Mouse (Mus musculus) G1E (cell line): ENCODE data around the gene Prkcb. TPM values are rescaled to one million over a fixed set of nuclear protein-coding genes. Genes with fewer than 3 reads are reported as not detected.

Experiments
- ATAC-seq: 2 replicates; pipeline ENCODE4 v1.8.0; 2016; ENCODE audit warnings: mild to moderate bottlenecking; ENCODE audit not compliant: insufficient number of reproducible peaks, poor library complexity, low FRiP score, severe bottlenecking; ENCODE audit errors: extremely low read depth
- DNase-seq: peaks from one replicate; pipeline ENCODE4 v3.0.0; 2012; ENCODE audit warnings: low spot score
- H3K27me3 ChIP-seq: 2 replicates; pipeline ENCODE4 v1.6.1; 2012; ENCODE audit warnings: mild to moderate bottlenecking, low read length, inconsistent platforms; ENCODE audit not compliant: insufficient read depth
- H3K36me3 ChIP-seq: replicated peaks from 2 replicates; pipeline ENCODE3; 2012; ENCODE audit warnings: mild to moderate bottlenecking, inconsistent platforms
- H3K4me1 ChIP-seq: 2 replicates; pipeline ENCODE4 v1.6.1; 2012; ENCODE audit warnings: low read depth, low read length, inconsistent platforms, mixed read lengths; ENCODE audit not compliant: insufficient read depth
- H3K4me3 ChIP-seq: 2 replicates; pipeline ENCODE4 v1.5.1; 2012; ENCODE audit warnings: low read depth, mild to moderate bottlenecking, inconsistent platforms, low read length, moderate library complexity, mixed read lengths
- H3K9me3 ChIP-seq: replicated peaks from 2 replicates; pipeline ENCODE4 v1.6.1; 2012; ENCODE audit warnings: inconsistent platforms
- CTCF ChIP-seq: IDR thresholded peaks from 2 replicates; pipeline ENCODE4 v1.5.1; 2012; ENCODE audit warnings: low read depth, low read length, inconsistent platforms, mixed read lengths
- GATA1 ChIP-seq: IDR thresholded peaks from 2 replicates; pipeline ENCODE4 v1.6.1; 2012; ENCODE audit warnings: borderline replicate concordance, low read length, inconsistent platforms, mixed read lengths
- GATA2 ChIP-seq: IDR thresholded peaks from 2 replicates; pipeline ENCODE4 v1.6.1; 2012; ENCODE audit warnings: low read depth, low read length, inconsistent platforms, borderline replicate concordance
- POLR2AphosphoS5 ChIP-seq: IDR thresholded peaks from 2 replicates; pipeline ENCODE4 v1.6.1; 2012; ENCODE audit warnings: low read depth, low read length, inconsistent platforms; ENCODE audit not compliant: insufficient replicate concordance
- TAL1 ChIP-seq: conservative IDR thresholded peaks from 2 replicates; pipeline ENCODE4 v1.6.1; 2012; ENCODE audit warnings: low read depth, low read length, inconsistent platforms, mixed read lengths
- polyA plus RNA-seq: library from polyadenylated mRNA; stranded (reverse); fragments of >175 nt; gene quantifications from 2 replicates; pipeline ENCODE4 v1.2.3, GENCODE M21; 2012
- total RNA-seq, 2 experiments: library from RNA; stranded (forward) in 1 of 2; stranded (reverse) in 1 of 2; fragments of 200-1000 nt in 1 of 2; fragments of >200 nt in 1 of 2; fragmentation: Nextera tagmentation in 1 of 2; gene quantifications; 2 replicates each; pipeline ENCODE4 v1.2.3; 2014 to 2017

Gene Prkcb
- total and polyA plus RNA-seq, 3 experiments: 0.55 TPM; not detected in 2

- DNase-seq: no peak
These were observed 384.4 kb downstream of the Prkcb start for GRCm38 (mm10) chr7:122672981-122673380.

GRCm38 (mm10) chr7:122675207-122675606, 386.7 kb downstream of the Prkcb start:
- Histone ChIP-seq H3K4me3 (no peak overlapping the region), H3K4me1 (no peaks in the 10 kb centered on the region), H3K27me3 (no peaks in the 10 kb centered on the region), H3K36me3 (no peaks in the 10 kb centered on the region), H3K9me3 (peaks cover 57% of the 10 kb centered on the region)
- no peak for ATAC-seq
- TF ChIP-seq GATA2 (no peak), TAL1 (no peak), GATA1 (no peak), POLR2AphosphoS5 (no peak), CTCF (no peak)
- no peak for DNase-seq

More at GRCm38 (mm10) chr7:122672981-122673380, 384.4 kb downstream of the Prkcb start:
- Histone ChIP-seq H3K27me3 (no peaks in the 10 kb centered on the region), H3K9me3 (peaks cover 54% of the 10 kb centered on the region), H3K36me3 (no peaks in the 10 kb centered on the region), H3K4me1 (no peaks in the 10 kb centered on the region), H3K4me3 (no peak overlapping the region)
- ATAC-seq: no peak
- TF ChIP-seq GATA1: no peak
- no peak for TF ChIP-seq TAL1
- TF ChIP-seq GATA2: no peak
- no peak for TF ChIP-seq POLR2AphosphoS5
- no peak for TF ChIP-seq CTCF

Other genes with a start within 250 kb of the Prkcb start
- gene Ubfd1, start 221.6 kb upstream of the Prkcb start, total RNA-seq (2014; fragmentation: Nextera tagmentation): 49.3 and 49.6 TPM in 2 replicates
- gene Ubfd1, start 221.6 kb upstream of the Prkcb start, total RNA-seq (2017): 49.7 and 52.2 TPM in 2 replicates
- gene Ubfd1, start 221.6 kb upstream of the Prkcb start, polyA plus RNA-seq: 32.9 and 38.1 TPM in 2 replicates
- 12.8 and 14.4 TPM in 2 replicates for gene Ears2, start 221.5 kb upstream of the Prkcb start, total RNA-seq (2014; fragmentation: Nextera tagmentation)
- gene Ears2, start 221.5 kb upstream of the Prkcb start, total RNA-seq (2017): 7.9 and 9.7 TPM in 2 replicates
- gene Ears2, start 221.5 kb upstream of the Prkcb start, polyA plus RNA-seq: 16.3 and 17.0 TPM in 2 replicates
- 161 and 182 TPM in 2 replicates for gene Ndufab1, start 186.9 kb upstream of the Prkcb start, total RNA-seq (2014; fragmentation: Nextera tagmentation)
- gene Ndufab1, start 186.9 kb upstream of the Prkcb start, total RNA-seq (2017): 89.3 and 121 TPM in 2 replicates
- 1,259 and 1,762 TPM in 2 replicates for gene Ndufab1, start 186.9 kb upstream of the Prkcb start, polyA plus RNA-seq
- gene Palb2, start 155.8 kb upstream of the Prkcb start, total RNA-seq (2014; fragmentation: Nextera tagmentation): 46.1 and 49.8 TPM in 2 replicates
- 31.0 and 41.1 TPM in 2 replicates for gene Palb2, start 155.8 kb upstream of the Prkcb start, total RNA-seq (2017)
- 3.7 and 6.4 TPM in 2 replicates for gene Palb2, start 155.8 kb upstream of the Prkcb start, polyA plus RNA-seq
- gene Dctn5, start 155.7 kb upstream of the Prkcb start, total RNA-seq (2014; fragmentation: Nextera tagmentation): 66.3 and 96.8 TPM in 2 replicates
- 116 and 125 TPM in 2 replicates for gene Dctn5, start 155.7 kb upstream of the Prkcb start, total RNA-seq (2017)
- 5.7 and 6.2 TPM in 2 replicates for gene Dctn5, start 155.7 kb upstream of the Prkcb start, polyA plus RNA-seq
- gene Plk1, start 129.3 kb upstream of the Prkcb start, total RNA-seq (2014; fragmentation: Nextera tagmentation): 103 and 128 TPM in 2 replicates
- gene Plk1, start 129.3 kb upstream of the Prkcb start, total RNA-seq (2017): 35.0 and 51.6 TPM in 2 replicates
- 83.0 and 96.3 TPM in 2 replicates for gene Plk1, start 129.3 kb upstream of the Prkcb start, polyA plus RNA-seq
- gene Ern2, start 102.5 kb upstream of the Prkcb start, total RNA-seq (2014; fragmentation: Nextera tagmentation): not detected in 2 replicates
- gene Ern2, start 102.5 kb upstream of the Prkcb start, total RNA-seq (2017): not detected in 2 replicates
- not detected in 2 replicates for gene Ern2, start 102.5 kb upstream of the Prkcb start, polyA plus RNA-seq
- gene Chp2, start 69.3 kb upstream of the Prkcb start, total RNA-seq (2014; fragmentation: Nextera tagmentation): not detected in 2 replicates
- 0.11 TPM in 1 of 2 replicates, not detected in the other for gene Chp2, start 69.3 kb upstream of the Prkcb start, total RNA-seq (2017)
- gene Chp2, start 69.3 kb upstream of the Prkcb start, polyA plus RNA-seq: not detected in 2 replicates